Mouse (Mus musculus) embryonic facial prominence, embryonic 12.5 days (tissue): ENCODE results near the gene Cdc20b. TPM values are rescaled to one million over a fixed set of nuclear protein-coding genes. Genes with fewer than 3 reads are reported as not detected.
A peak's percentile ranks its signal among the peaks of the same experiment; 100 is the strongest.
"Not testable (repeated sequence)": the region's sequence is repeated elsewhere in the genome, so short reads cannot be mapped to it uniquely, and the experiment has no call there.

Source experiments
- ATAC-seq: fragments of 200-750 bp; cut with Nextera tagmentation; 2 replicates; pipeline ENCODE4 v1.8.0; 2017; ENCODE audit not compliant: insufficient number of reproducible peaks, insufficient read depth, low FRiP score, low TSS enrichment
- H3K27ac ChIP-seq: fragments of 300-500 bp; sonication (generic); 2 replicates; pipeline ENCODE4 v1.5.1; 2016; ENCODE audit warnings: mild to moderate bottlenecking
- H3K27me3 ChIP-seq: fragments of 300-500 bp; sonication (generic); 2 replicates; pipeline ENCODE4 v1.6.1; 2016; ENCODE audit warnings: mild to moderate bottlenecking, moderate library complexity
- H3K36me3 ChIP-seq: fragments of 300-500 bp; sonication (generic); 2 replicates; pipeline ENCODE4 v1.6.1; 2016; ENCODE audit warnings: mild to moderate bottlenecking
- H3K4me1 ChIP-seq: fragments of 300-500 bp; sonication (generic); 2 replicates; pipeline ENCODE4 v1.6.1; 2016
- H3K4me2 ChIP-seq: fragments of 300-500 bp; sonication (generic); replicated peaks from 2 replicates; pipeline ENCODE4 v1.6.1; 2016; ENCODE audit warnings: mild to moderate bottlenecking, moderate library complexity
- H3K4me3 ChIP-seq: fragments of 300-500 bp; sonication (generic); 2 replicates; pipeline ENCODE4 v1.5.1; 2016; ENCODE audit warnings: mild to moderate bottlenecking
- H3K9ac ChIP-seq: fragments of 300-500 bp; sonication (generic); 2 replicates; pipeline ENCODE4 v1.6.1; 2016; ENCODE audit warnings: mild to moderate bottlenecking, moderate library complexity
- H3K9me3 ChIP-seq: fragments of 300-500 bp; sonication (generic); 2 replicates; pipeline ENCODE4 v1.6.1; 2016; ENCODE audit warnings: mild to moderate bottlenecking, moderate library complexity
- WGBS: fragments of 180-500 bp; shearing (Covaris S2); methylation state at CpG from one replicate; pipeline ENCODE4 v1.1.7; 2016; 5-methylcytosine and 5-hydroxymethylcytosine counted together
- polyA plus RNA-seq: library from polyadenylated mRNA; unstranded; fragments of >200 nt; fragmentation: Nextera tagmentation; extraction: Ambion mirVana; gene quantifications from 2 replicates; pipeline ENCODE4 v1.2.1, GENCODE M21; 2016

Gene Cdc20b
- polyA plus RNA-seq, 1 experiment from 2014 or later: not detected

- no peak for ATAC-seq
- Histone ChIP-seq H3K27ac (no peak overlapping the region), H3K4me1 (peaks cover 17% of the 10 kb centered on the region), H3K9me3 (no peaks in the 10 kb centered on the region), H3K36me3 (no peaks in the 10 kb centered on the region), H3K27me3 (peaks cover 83% of the 10 kb centered on the region), H3K4me3 (no peak overlapping the region), H3K4me2 (no peak overlapping the region), H3K9ac (no peak overlapping the region)
- 62% methylated on average over 6 of the region's 6 CpGs for WGBS
Observed at GRCm38 (mm10) chr13:112997369-112997768, 37.5 kb upstream of the Cdc20b start.

- Histone ChIP-seq H3K4me2 (peak overlapping the region; percentile 94), H3K4me3 (peak overlapping the region; percentile 44), H3K27me3 (peaks cover 72% of the 10 kb centered on the region), H3K4me1 (peaks cover 11% of the 10 kb centered on the region), H3K36me3 (no peaks in the 10 kb centered on the region), H3K9ac (peak overlapping the region; percentile 50), H3K9me3 (no peaks in the 10 kb centered on the region), H3K27ac (no peak overlapping the region)
- ATAC-seq: 0 out of 2 replicates have a peak, but pooled peaks have one; percentile 50
- WGBS: under 1% methylated on average over 46 of the region's 46 CpGs
Observed at GRCm38 (mm10) chr13:112998427-112999201, 36.3 kb upstream of the Cdc20b start.

- no peak overlapping the region for H3K9ac ChIP-seq
- ATAC-seq: no peak
- no peak overlapping the region for H3K4me3 ChIP-seq
- H3K9me3 ChIP-seq: no peaks in the 10 kb centered on the region
- peaks cover 57% of the 10 kb centered on the region for H3K27me3 ChIP-seq
- H3K36me3 ChIP-seq: no peaks in the 10 kb centered on the region
- WGBS: 81% methylated on average over 3 of the region's 3 CpGs
- no peak overlapping the region for H3K27ac ChIP-seq
- peaks cover 6% of the 10 kb centered on the region for H3K4me1 ChIP-seq
- H3K4me2 ChIP-seq: no peak overlapping the region
Observed at GRCm38 (mm10) chr13:113000090-113000489, 34.8 kb upstream of the Cdc20b start.

- peaks cover 6% of the 10 kb centered on the region for H3K4me1 ChIP-seq
- ATAC-seq: no peak
- H3K9me3 ChIP-seq: no peaks in the 10 kb centered on the region
- H3K27me3 ChIP-seq: peaks cover 51% of the 10 kb centered on the region
- no peak overlapping the region for H3K27ac ChIP-seq
- no peak overlapping the region for H3K9ac ChIP-seq
- H3K36me3 ChIP-seq: no peaks in the 10 kb centered on the region
- WGBS: 60% methylated on average over 9 of the region's 9 CpGs
- H3K4me2 ChIP-seq: no peak overlapping the region
- no peak overlapping the region for H3K4me3 ChIP-seq
Observed at GRCm38 (mm10) chr13:113000576-113001318, 34.2 kb upstream of the Cdc20b start.

- Histone ChIP-seq H3K27me3 (no peaks in the 10 kb centered on the region), H3K4me3 (no peak overlapping the region), H3K27ac (no peak overlapping the region), H3K4me2 (no peak overlapping the region), H3K9me3 (no peaks in the 10 kb centered on the region), H3K9ac (no peak overlapping the region), H3K4me1 (no peaks in the 10 kb centered on the region), H3K36me3 (no peaks in the 10 kb centered on the region)
- 79% methylated on average over 6 of the region's 6 CpGs for WGBS
- no peak for ATAC-seq
Observed at GRCm38 (mm10) chr13:113012683-113013082, 22.2 kb upstream of the Cdc20b start.

GRCm38 (mm10) chr13:113013174-113013953, 21.5 kb upstream of the Cdc20b start:
- H3K4me3 ChIP-seq, H3K9ac ChIP-seq, H3K9me3 ChIP-seq, H3K27ac ChIP-seq, H3K27me3 ChIP-seq, H3K36me3 ChIP-seq, H3K4me1 ChIP-seq, ATAC-seq: not testable (repeated sequence)
- WGBS: 58% methylated on average over 20 of the region's 20 CpGs
- 0 out of 2 replicates have a peak overlapping the region, but pooled peaks have one; percentile 21 for H3K4me2 ChIP-seq

- no peak for ATAC-seq
- no peaks in the 10 kb centered on the region for H3K4me1 ChIP-seq
- no peaks in the 10 kb centered on the region for H3K36me3 ChIP-seq
- H3K9me3 ChIP-seq: no peaks in the 10 kb centered on the region
- H3K9ac ChIP-seq: no peak overlapping the region
- peaks cover 6% of the 10 kb centered on the region; the same call in 1 of the 2 replicates for H3K27me3 ChIP-seq
- H3K27ac ChIP-seq: no peak overlapping the region
- H3K4me3 ChIP-seq: no peak overlapping the region
- WGBS: 93% methylated on average over 2 of the region's 2 CpGs
- H3K4me2 ChIP-seq: no peak overlapping the region
Observed at GRCm38 (mm10) chr13:113021521-113021920, 13.4 kb upstream of the Cdc20b start.

GRCm38 (mm10) chr13:113022467-113022866, 12.4 kb upstream of the Cdc20b start:
- Histone ChIP-seq H3K9ac (no peak overlapping the region), H3K4me2 (no peak overlapping the region), H3K27me3 (peaks cover 6% of the 10 kb centered on the region; the same call in 1 of the 2 replicates), H3K9me3 (no peaks in the 10 kb centered on the region), H3K27ac (no peak overlapping the region), H3K4me3 (no peak overlapping the region), H3K36me3 (no peaks in the 10 kb centered on the region), H3K4me1 (no peaks in the 10 kb centered on the region)
- 74% methylated on average over 8 of the region's 8 CpGs for WGBS
- ATAC-seq: no peak

GRCm38 (mm10) chr13:113023274-113024143, 11.4 kb upstream of the Cdc20b start:
- WGBS: 78% methylated on average over 17 of the region's 17 CpGs
- no peak for ATAC-seq
- Histone ChIP-seq H3K4me1 (no peaks in the 10 kb centered on the region), H3K4me3 (no peak overlapping the region), H3K9ac (no peak overlapping the region), H3K27me3 (peaks cover 6% of the 10 kb centered on the region; the same call in 1 of the 2 replicates), H3K36me3 (no peaks in the 10 kb centered on the region), H3K9me3 (no peaks in the 10 kb centered on the region), H3K4me2 (no peak overlapping the region), H3K27ac (no peak overlapping the region)

GRCm38 (mm10) chr13:113031351-113031750, 3.6 kb upstream of the Cdc20b start:
- 2% methylated on average over 7 of the region's 7 CpGs for WGBS
- no peak for ATAC-seq
- Histone ChIP-seq H3K27me3 (peaks cover 32% of the 10 kb centered on the region), H3K9ac (peak overlapping the region; percentile 61), H3K4me3 (peak overlapping the region; percentile 53), H3K4me2 (peak overlapping the region; percentile 92), H3K9me3 (no peaks in the 10 kb centered on the region), H3K36me3 (no peaks in the 10 kb centered on the region), H3K27ac (no peak overlapping the region), H3K4me1 (0 out of 2 replicates have a peak, but pooled peaks cover 6% of the 10 kb centered on the region)
